Mouse (Mus musculus): ENCODE results near the gene Jmjd8. TPM values are rescaled to one million over a fixed set of nuclear protein-coding genes. Genes with fewer than 3 reads are reported as not detected.

The Jmjd8 gene
- polyA plus RNA-seq, 1 experiment: 91.2 TPM

GRCm38 (mm10) chr17:25808789-25809605 is 19.7 kb upstream of the Jmjd8 start, which contains the start of gene Fbxl16:
TSS of gene Fbxl16 (plus strand) at chr17:25809085.
- DNase-seq (ENCODE audit: low read depth): no peak

- DNase-seq (ENCODE audit: low read depth): no peak
These were observed 18.9 kb upstream of the Jmjd8 start for GRCm38 (mm10) chr17:25809606-25810340.

GRCm38 (mm10) chr17:25810890-25811289 is 17.8 kb upstream of the Jmjd8 start:
- no peak for DNase-seq (ENCODE audit: low read depth)

DNA sequence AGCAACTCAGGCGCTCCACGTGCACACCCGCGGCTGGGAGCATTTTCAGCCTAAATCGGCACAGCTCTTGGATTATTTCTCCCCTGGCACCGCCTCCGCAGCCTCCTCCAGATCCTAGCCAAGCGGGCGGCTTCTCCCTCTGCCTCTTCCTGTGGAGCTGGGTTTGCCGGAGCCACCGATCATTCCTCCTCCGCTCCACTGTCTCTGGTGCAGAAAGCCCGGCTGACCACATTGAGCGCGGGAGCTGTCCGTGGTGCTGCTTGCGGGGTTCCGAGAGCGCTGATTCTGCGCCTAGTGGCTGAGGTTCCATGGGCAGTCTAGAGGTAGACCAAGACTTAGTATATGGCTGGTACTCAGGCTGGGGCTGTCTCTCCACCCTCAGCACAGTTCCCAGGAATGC is 15.2 kb upstream of the Jmjd8 start:
- DNase-seq (ENCODE audit: low read depth): no peak

- no peak for DNase-seq (ENCODE audit: low read depth)
These were observed 11.0 kb upstream of the Jmjd8 start for GRCm38 (mm10) chr17:25817662-25818061.

- no peak for DNase-seq (ENCODE audit: low read depth)
These were observed 9.6 kb upstream of the Jmjd8 start for GRCm38 (mm10) chr17:25818851-25819780.

GRCm38 (mm10) chr17:25823452-25823851 is 5.2 kb upstream of the Jmjd8 start, which contains the start of gene Wdr24:
TSS of gene Wdr24 (plus strand) at chr17:25823627.
- DNase-seq (ENCODE audit: low read depth): no peak

DNA sequence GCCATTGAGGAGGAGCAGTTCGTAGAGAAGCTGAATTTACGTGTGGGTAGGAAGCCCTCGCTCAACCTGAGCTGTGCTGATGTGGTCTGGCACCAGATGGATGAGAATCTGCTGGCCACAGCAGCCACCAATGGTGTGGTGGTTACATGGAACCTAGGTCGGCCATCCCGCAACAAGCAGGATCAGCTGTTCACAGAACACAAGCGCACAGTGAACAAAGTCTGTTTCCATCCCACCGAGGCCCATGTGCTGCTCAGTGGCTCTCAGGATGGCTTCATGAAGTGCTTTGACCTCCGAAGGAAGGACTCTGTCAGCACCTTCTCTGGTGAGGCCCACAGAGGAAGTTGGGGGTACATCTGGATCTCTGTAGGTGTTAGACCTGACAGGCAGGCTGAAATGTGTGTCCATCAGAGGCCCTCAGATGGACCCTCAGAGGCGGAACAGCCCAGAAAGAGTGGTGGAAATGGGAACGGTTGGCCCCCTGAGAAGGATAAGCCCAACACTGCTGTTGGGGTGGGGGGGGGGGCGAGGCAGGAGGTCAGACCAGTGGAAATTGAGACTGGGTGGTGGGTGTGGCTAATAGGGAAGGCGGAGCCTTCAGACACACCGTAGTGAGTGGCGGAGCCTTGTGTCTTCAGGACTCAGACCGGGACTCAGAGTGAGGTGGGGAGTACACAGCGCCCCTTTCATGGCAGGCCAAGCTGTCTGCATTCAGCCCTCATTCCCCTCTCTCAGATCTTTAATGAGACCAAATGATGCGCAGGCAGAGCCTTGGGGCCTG is 4.1 kb upstream of the Jmjd8 start:
- DNase-seq (ENCODE audit: low read depth): no peak

DNA sequence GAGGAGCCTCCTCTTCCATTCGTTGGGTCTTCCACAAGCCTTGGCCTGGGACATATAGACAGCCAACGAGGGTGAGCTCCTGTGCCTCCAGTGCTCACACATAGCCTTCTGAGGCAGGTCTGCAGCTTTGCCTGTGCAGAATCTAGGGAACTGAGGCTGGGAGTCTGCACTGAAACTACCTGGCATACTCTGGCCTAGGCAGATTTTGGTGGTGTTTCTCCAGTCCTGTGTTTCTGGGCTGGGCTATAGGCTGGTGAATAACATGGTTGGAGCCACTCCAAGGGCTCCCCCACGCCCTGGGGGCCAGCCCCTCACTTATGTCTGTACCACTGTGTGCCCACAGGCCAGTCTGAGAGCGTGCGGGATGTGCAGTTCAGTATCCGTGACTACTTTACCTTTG is 3.4 kb upstream of the Jmjd8 start:
- DNase-seq (ENCODE audit: low read depth): no peak

DNA sequence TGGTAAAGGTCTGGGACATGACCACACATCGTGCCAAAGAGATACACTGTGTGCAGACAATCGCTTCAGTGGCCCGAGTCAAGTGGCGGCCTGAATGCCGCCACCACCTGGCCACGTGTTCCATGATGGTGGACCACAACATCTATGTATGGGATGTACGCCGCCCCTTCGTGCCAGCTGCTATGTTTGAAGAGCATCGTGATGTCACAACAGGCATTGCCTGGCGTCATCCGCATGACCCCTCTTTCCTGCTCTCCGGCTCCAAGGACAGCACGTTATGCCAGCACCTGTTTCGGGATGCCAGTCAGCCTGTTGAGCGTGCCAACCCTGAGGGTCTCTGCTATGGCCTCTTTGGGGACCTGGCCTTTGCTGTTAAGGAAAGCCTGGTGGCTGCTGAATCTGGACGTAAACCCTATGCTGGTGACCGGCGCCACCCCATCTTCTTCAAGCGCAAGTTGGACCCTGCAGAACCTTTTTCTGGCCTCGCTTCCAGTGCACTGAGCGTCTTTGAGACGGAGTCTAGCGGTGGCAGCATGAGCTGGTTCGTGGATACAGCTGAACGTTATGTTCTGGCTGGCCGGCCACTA is 2.6 kb upstream of the Jmjd8 start:
- DNase-seq (ENCODE audit: low read depth): no peak

GRCm38 (mm10) chr17:25827011-25827410 is 1.7 kb upstream of the Jmjd8 start:
- DNase-seq (ENCODE audit: low read depth): no peak

DNA sequence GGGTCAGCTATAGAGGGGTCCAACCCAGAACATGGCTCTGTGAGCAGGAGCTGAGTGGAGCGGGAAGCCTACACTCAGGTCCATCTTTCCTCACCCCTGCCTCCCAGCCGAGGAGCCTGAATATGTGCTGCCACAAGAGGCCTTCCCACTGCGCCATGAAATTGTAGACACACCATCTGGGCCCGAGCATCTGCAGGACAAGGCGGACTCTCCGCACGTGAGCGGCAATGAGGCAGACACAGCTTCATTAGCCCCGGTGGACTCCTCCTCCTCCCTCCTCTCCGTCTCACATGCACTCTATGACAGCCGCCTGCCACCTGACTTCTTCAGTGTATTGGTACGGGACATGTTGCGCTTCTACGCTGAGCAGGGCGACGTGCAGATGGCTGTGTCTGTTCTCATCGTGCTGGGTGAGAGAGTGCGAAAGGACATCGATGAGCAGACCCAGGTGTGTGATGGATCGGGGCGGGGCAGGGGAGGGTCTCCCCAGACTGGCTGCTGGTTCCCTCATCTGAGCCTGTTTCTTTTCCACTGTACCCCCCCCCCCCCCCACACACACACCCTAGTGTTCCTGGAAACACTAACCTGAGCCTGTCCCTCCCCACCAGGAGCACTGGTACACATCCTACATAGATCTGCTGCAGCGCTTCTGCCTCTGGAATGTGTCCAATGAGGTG is 983 bp upstream of the Jmjd8 start:
- DNase-seq (ENCODE audit: low read depth): no peak

DNA sequence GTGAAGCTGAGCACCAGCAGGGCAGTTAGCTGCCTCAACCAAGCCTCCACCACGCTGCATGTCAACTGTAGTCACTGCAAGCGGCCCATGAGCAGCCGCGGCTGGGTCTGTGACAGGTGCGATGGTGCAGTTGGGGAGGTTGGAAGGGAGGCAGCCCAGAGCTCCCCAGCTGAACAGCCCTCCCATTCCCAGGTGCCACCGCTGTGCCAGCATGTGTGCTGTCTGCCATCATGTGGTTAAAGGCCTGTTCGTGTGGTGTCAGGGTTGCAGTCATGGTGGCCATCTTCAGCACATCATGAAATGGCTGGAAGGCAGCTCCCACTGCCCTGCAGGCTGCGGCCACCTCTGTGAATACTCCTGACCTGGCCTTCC is 458 bp upstream of the Jmjd8 start:
- DNase-seq (ENCODE audit: low read depth): no peak

DNA sequence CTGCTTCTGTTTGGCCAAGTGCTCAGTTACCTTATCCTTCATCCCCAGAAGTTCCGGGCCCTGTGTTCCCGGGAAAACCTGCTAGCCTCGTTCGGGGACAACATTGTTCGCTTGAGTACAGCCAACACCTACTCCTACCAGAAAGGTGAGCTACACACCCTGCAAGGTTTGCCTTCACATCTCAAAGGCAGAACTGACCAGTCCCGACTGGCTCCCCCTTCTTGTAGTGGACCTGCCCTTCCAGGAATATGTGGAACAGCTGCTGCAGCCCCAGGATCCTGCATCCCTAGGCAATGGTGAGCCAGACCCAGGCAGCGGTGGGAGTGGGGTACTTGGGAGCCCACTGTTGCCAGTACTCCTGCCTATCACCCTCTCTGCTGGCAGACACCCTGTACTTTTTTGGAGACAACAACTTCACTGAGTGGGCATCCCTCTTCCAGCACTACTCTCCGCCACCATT is 921 bp downstream of the Jmjd8 start:
- DNase-seq (ENCODE audit: low read depth): no peak

- no peak for DNase-seq (ENCODE audit: low read depth)
These were observed 1.6 kb downstream of the Jmjd8 start for GRCm38 (mm10) chr17:25830200-25830753.

DNA sequence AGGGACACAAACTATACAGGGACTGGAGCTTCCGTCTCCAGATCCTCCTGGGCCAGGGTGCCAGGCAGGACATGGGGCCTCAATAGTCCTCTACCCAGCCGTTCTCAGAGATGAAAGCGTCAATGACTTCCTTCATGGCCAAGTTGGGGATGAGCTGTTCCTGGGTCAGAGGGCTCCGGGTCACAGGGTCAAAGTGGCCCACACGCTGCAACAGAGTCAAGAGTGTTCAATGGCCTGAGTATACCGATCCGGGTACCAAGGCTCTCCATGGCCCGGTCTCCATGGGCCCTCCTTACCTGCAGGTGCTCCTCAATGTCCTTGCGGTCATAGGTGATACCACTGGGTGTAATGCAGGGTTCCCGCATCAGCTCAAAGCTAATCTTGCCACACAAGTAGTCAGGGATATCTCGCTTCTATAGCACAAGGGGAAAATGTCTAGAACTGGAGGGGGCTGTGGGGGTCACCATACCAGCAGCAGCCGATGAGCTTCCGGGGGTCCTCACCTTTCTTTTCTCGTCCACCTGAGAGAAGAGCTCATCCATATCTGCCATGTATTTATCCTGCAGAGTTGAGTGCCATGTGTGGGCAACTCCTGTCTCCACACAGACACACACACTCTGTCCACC is 2.3 kb downstream of the Jmjd8 start:
- no peak for DNase-seq (ENCODE audit: low read depth)

- DNase-seq (ENCODE audit: low read depth): no peak
These were observed 3.0 kb downstream of the Jmjd8 start for GRCm38 (mm10) chr17:25831451-25832281.
